Mouse (Mus musculus) ES-E14 (cell line): ENCODE results near the gene Fam19a1. TPM values are rescaled to one million over a fixed set of nuclear protein-coding genes. Genes with fewer than 3 reads are reported as not detected.

Experiments
- DNase-seq: peaks from one replicate; pipeline ENCODE4 v3.0.0-alpha.2; 2013; ENCODE audit warnings: low read depth, low spot score
- H3K27ac ChIP-seq: 2 replicates; pipeline ENCODE4 v1.5.1; 2012; ENCODE audit warnings: low read depth, mild to moderate bottlenecking, low read length, moderate library complexity, mixed read lengths; ENCODE audit not compliant: poor library complexity, insufficient read depth, severe bottlenecking
- H3K36me3 ChIP-seq: 2 replicates; pipeline ENCODE4 v1.6.1; 2012; ENCODE audit warnings: mild to moderate bottlenecking, low read length, moderate library complexity, mixed read lengths; ENCODE audit not compliant: control insufficient read depth, poor library complexity, insufficient read depth, severe bottlenecking
- H3K4me1 ChIP-seq, 2 experiments: fragments of 150-350 bp in 1 of 2; sonication (generic) in 1 of 2; 2 replicates each; pipeline ENCODE4 v1.6.1; 2012; ENCODE audit warnings: low read length in 2 of 2, mild to moderate bottlenecking in 1 of 2, mixed read lengths in 1 of 2; ENCODE audit not compliant: control insufficient read depth in 2 of 2, insufficient read depth in 2 of 2, poor library complexity in 1 of 2
- H3K4me3 ChIP-seq, 2 experiments: fragments of 150-350 bp in 1 of 2; sonication (generic) in 1 of 2; 2 replicates each; pipeline ENCODE4 v1.5.1; 2012; ENCODE audit warnings: low read length in 2 of 2, low read depth in 1 of 2, mild to moderate bottlenecking in 1 of 2, mixed read lengths in 1 of 2; ENCODE audit not compliant: insufficient read depth in 1 of 2, poor library complexity in 1 of 2, severe bottlenecking in 1 of 2
- H3K9ac ChIP-seq: 2 replicates; pipeline ENCODE4 v1.6.1; 2012; ENCODE audit warnings: low read depth, mild to moderate bottlenecking, low read length, mixed read lengths; ENCODE audit not compliant: poor library complexity, insufficient read depth, severe bottlenecking
- H3K9me3 ChIP-seq: fragments of 150-350 bp; sonication (generic); 2 replicates; pipeline ENCODE4 v1.6.1; 2012; ENCODE audit warnings: low read depth, mild to moderate bottlenecking, low read length; ENCODE audit not compliant: control insufficient read depth, insufficient read depth
- CHD2 ChIP-seq: IDR thresholded peaks from 2 replicates; pipeline ENCODE4 v1.6.1; 2014; ENCODE audit warnings: mild to moderate bottlenecking, low read depth, low read length, inconsistent platforms
- HCFC1 ChIP-seq: IDR thresholded peaks from 2 replicates; pipeline ENCODE4 v1.6.1; 2012; ENCODE audit warnings: low read length, inconsistent platforms, borderline replicate concordance; ENCODE audit not compliant: insufficient read depth
- MAFK ChIP-seq: IDR thresholded peaks from 2 replicates; pipeline ENCODE4 v1.6.1; 2014; ENCODE audit warnings: mild to moderate bottlenecking, low read depth, low read length, inconsistent platforms; ENCODE audit not compliant: insufficient read depth
- ZC3H11A ChIP-seq: IDR thresholded peaks from 2 replicates; pipeline ENCODE4 v1.6.1; 2012; ENCODE audit warnings: low read depth, mild to moderate bottlenecking, inconsistent platforms, low read length, borderline replicate concordance
- ZNF384 ChIP-seq: IDR thresholded peaks from 2 replicates; pipeline ENCODE4 v1.6.1; 2012; ENCODE audit warnings: low read depth, low read length, inconsistent platforms
- in situ Hi-C, 2 experiments: fragments of 600-800 bp; cut with MboI; formaldehyde crosslinking; loops; one replicate each; pipeline ENCODE4 v1.15.1; 2025; ENCODE audit warnings: low sequenced_read_pairs in 2 of 2, inconsistent platforms in 1 of 2; ENCODE audit not compliant: unreplicated experiment in 2 of 2
- total RNA-seq: library from RNA; depleted of rRNA; stranded (reverse); fragments of 300-350 nt; gene quantifications from 2 replicates; pipeline ENCODE4 v1.2.3, GENCODE M21; 2012; rRNA removed

The Fam19a1 gene
- total RNA-seq: not detected in 2 replicates

GRCm38 (mm10) chr6:96112854-96113253 lies at the start of gene Fam19a1:
Fam19a1 (plus strand) TSS chr6:96113154.
- TF ChIP-seq ZNF384 (no peak), CHD2 (no peak), HCFC1 (no peak), MAFK (no peak), ZC3H11A (no peak)
- Histone ChIP-seq H3K36me3 (no peaks in the 10 kb centered on the region), H3K9me3 (no peaks in the 10 kb centered on the region), H3K27ac (no peak within 1 kb of the TSS), H3K9ac (no peak within 1 kb of the TSS), H3K4me1 (no peaks in the 10 kb centered on the region), H3K4me3 (no peak within 1 kb of the TSS)
- no peak for DNase-seq
- in situ Hi-C loops: no loop called here

- H3K27ac ChIP-seq: no peak overlapping the region
- H3K4me1 ChIP-seq: no peaks in the 10 kb centered on the region
- DNase-seq: no peak
- TF ChIP-seq HCFC1 (no peak), CHD2 (no peak), ZC3H11A (no peak), MAFK (no peak), ZNF384 (no peak)
- H3K9ac ChIP-seq: no peak overlapping the region
- in situ Hi-C loops: no loop called here
- no peaks in the 10 kb centered on the region for H3K9me3 ChIP-seq
- H3K36me3 ChIP-seq: no peaks in the 10 kb centered on the region
- no peak overlapping the region for H3K4me3 ChIP-seq
These were observed 41.9 kb upstream of the Fam19a1 start for GRCm38 (mm10) chr6:96071080-96071479.

DNA sequence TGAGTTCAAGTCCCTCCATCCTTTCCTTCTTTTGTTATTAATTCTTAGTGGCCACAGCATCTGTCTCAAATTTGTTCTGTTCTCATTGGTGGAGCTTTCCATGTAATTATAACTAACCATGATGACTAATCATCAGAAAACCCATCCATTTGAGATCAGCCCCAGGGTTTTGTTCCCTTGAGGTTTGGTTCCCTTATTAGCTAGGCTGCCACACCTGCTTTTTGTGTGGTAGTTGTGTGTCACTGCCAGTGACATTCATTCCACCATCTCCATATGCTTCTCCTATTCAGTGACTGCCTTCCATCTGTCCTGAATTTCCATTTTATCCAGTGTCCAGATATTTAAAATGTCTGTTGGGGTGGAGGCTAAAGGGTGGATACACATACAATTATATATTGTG lies 41.4 kb upstream of the Fam19a1 start:
- TF ChIP-seq CHD2 (no peak), ZNF384 (no peak), HCFC1 (no peak), ZC3H11A (no peak), MAFK (no peak)
- H3K9ac ChIP-seq: no peak overlapping the region
- in situ Hi-C loops: no loop called here
- no peaks in the 10 kb centered on the region for H3K36me3 ChIP-seq
- H3K4me1 ChIP-seq: no peaks in the 10 kb centered on the region
- no peak overlapping the region for H3K27ac ChIP-seq
- DNase-seq: no peak
- H3K9me3 ChIP-seq: no peaks in the 10 kb centered on the region
- H3K4me3 ChIP-seq: no peak overlapping the region

DNA sequence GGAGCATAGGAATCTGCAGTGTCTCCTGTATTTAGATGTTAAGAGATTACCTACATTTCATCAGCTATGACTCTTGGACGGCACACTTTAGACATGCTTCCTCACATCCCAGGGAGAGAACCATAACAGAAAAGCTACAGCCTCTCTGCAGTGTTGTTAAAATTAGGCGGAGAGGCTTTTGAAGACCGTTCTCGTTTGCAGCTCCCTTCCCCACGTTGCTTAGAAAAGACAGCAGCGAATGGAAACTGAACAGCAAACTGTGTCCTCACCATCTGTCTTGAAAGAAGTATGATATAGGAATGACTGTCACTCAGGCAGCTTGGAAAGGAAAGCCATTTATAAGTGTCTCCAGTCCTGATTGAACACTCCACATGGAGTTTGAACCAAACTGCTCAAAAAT lies 23.0 kb upstream of the Fam19a1 start:
- Histone ChIP-seq H3K4me1 (no peaks in the 10 kb centered on the region), H3K27ac (no peak overlapping the region), H3K36me3 (no peaks in the 10 kb centered on the region), H3K4me3 (no peak overlapping the region), H3K9me3 (no peaks in the 10 kb centered on the region), H3K9ac (no peak overlapping the region)
- DNase-seq: no peak
- TF ChIP-seq CHD2 (no peak), ZC3H11A (no peak), HCFC1 (no peak), MAFK (no peak), ZNF384 (no peak)
- in situ Hi-C loops: no loop called here

- TF ChIP-seq MAFK (no peak), HCFC1 (no peak), CHD2 (no peak), ZC3H11A (no peak)
- no peaks in the 10 kb centered on the region for H3K36me3 ChIP-seq
These were observed 19.2 kb upstream of the Fam19a1 start for GRCm38 (mm10) chr6:96093716-96094115.

More at GRCm38 (mm10) chr6:96093716-96094115, 19.2 kb upstream of the Fam19a1 start:
- no peak for DNase-seq
- H3K9me3 ChIP-seq: no peaks in the 10 kb centered on the region
- no peak overlapping the region for H3K9ac ChIP-seq
- in situ Hi-C loops: no loop called here
- no peaks in the 10 kb centered on the region for H3K4me1 ChIP-seq
- no peak overlapping the region for H3K4me3 ChIP-seq
- H3K27ac ChIP-seq: no peak overlapping the region
